Mouse (Mus musculus): ENCODE measurements around the gene Gm4297.
"Not testable (repeated sequence)": the region's sequence is repeated elsewhere in the genome, so short reads cannot be mapped to it uniquely, and the experiment has no call there.

The Gm4297 gene

GRCm38 (mm10) chrX:24574795-24575194, at the start of gene Gm4297:
TSS of gene Gm4297 (minus strand) at chrX:24574895.
- DNase-seq, result not testable (repeated sequence)
